Mouse (Mus musculus) hindbrain, postnatal 0 days (tissue): ENCODE data around the gene Raly. TPM values are rescaled to one million over a fixed set of nuclear protein-coding genes. Genes with fewer than 3 reads are reported as not detected.

ENCODE experiments used
- ATAC-seq: fragments of 200-750 bp; cut with Nextera tagmentation; 2 replicates; pipeline ENCODE4 v1.8.0; 2017; ENCODE audit warnings: mild to moderate bottlenecking, moderate TSS enrichment, moderate library complexity
- DNase-seq: peaks from one replicate; pipeline ENCODE4 v3.0.0-alpha.2; 2015; ENCODE audit warnings: low spot score
- H3K27ac ChIP-seq: fragments of 300-500 bp; sonication (generic); 2 replicates; pipeline ENCODE4 v1.5.1; 2014; ENCODE audit warnings: mild to moderate bottlenecking
- H3K27me3 ChIP-seq: fragments of 300-500 bp; sonication (generic); 2 replicates; pipeline ENCODE4 v1.6.1; 2014; ENCODE audit warnings: low read length, mixed read lengths; ENCODE audit not compliant: insufficient read depth
- H3K36me3 ChIP-seq: fragments of 300-500 bp; sonication (generic); 2 replicates; pipeline ENCODE4 v1.6.1; 2014; ENCODE audit warnings: low read length, mixed read lengths; ENCODE audit not compliant: insufficient read depth
- H3K4me1 ChIP-seq: fragments of 300-500 bp; sonication (generic); 2 replicates; pipeline ENCODE4 v1.6.1; 2014; ENCODE audit warnings: antibody characterized with exemption, low read length, mixed read lengths; ENCODE audit not compliant: insufficient read depth
- H3K4me2 ChIP-seq: fragments of 300-500 bp; sonication (generic); 2 replicates; pipeline ENCODE4 v1.6.1; 2014; ENCODE audit warnings: low read depth, mild to moderate bottlenecking, low read length, moderate library complexity, mixed read lengths
- H3K4me3 ChIP-seq: fragments of 300-500 bp; sonication (generic); 2 replicates; pipeline ENCODE4 v1.5.1; 2014; ENCODE audit warnings: low read length
- H3K9ac ChIP-seq: fragments of 300-500 bp; sonication (generic); replicated peaks from 2 replicates; pipeline ENCODE4 v1.6.1; 2014; ENCODE audit warnings: mild to moderate bottlenecking, low read length, moderate library complexity, mixed read lengths
- H3K9me3 ChIP-seq: fragments of 300-500 bp; sonication (generic); 2 replicates; pipeline ENCODE4 v1.6.1; 2016; ENCODE audit warnings: low read length, mixed read lengths
- CTCF ChIP-seq: IDR thresholded peaks from 2 replicates; pipeline ENCODE4 v1.5.1; 2016; ENCODE audit warnings: antibody characterized with exemption, control low read depth, low read depth
- WGBS: fragments of 180-500 bp; shearing (Covaris S2); extraction: QIAGEN DNeasy Blood & Tissue Kit; methylation state at CpG from one replicate; pipeline ENCODE4 v1.1.7; 2014; 5-methylcytosine and 5-hydroxymethylcytosine counted together
- polyA plus RNA-seq: library from polyadenylated mRNA; unstranded; fragments of >200 nt; fragmentation: Nextera tagmentation; extraction: Ambion mirVana; gene quantifications from 2 replicates; pipeline ENCODE4 v1.2.1, GENCODE M21; 2015
- total RNA-seq: library from RNA; depleted of rRNA; stranded (reverse); fragments of >200 nt; gene quantifications from 2 replicates; pipeline ENCODE4 v1.2.3, GENCODE M21; 2014

Raly gene
- total and polyA plus RNA-seq, 2 experiments from 2014 or later, result 25.5 to 180 TPM

DNA sequence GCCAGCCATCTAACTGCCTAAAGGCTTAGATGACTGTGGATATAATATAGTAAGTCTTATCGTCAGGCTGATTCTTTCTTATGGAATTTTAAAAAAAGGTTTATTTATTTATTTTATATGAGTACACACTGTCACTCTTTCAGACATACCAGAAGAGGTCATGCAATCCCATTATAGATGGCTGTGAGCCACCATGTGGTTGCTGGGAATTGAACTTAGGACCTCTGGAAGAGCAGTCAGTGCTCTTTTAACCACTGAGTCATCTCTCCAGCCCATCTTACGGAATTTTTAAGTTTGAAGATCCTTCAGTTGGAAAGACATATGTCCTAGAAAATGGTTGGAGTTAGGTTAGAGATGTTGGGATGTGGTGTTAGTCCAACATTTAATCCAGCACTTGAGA is 22.5 kb downstream of the Raly start:
- H3K4me3 ChIP-seq, result no peak overlapping the region
- DNase-seq (no peak), ATAC-seq (no peak)
- H3K27ac ChIP-seq, result no peak overlapping the region
- H3K4me1 ChIP-seq, result no peaks in the 10 kb centered on the region
- 90% methylated on average over 2 of the region's 2 CpGs for WGBS
- H3K9me3 ChIP-seq, result no peaks in the 10 kb centered on the region
- no peaks in the 10 kb centered on the region for H3K36me3 ChIP-seq
- H3K4me2 ChIP-seq, result no peak overlapping the region
- no peak for TF ChIP-seq CTCF
- no peaks in the 10 kb centered on the region for H3K27me3 ChIP-seq
- no peak overlapping the region for H3K9ac ChIP-seq

DNA sequence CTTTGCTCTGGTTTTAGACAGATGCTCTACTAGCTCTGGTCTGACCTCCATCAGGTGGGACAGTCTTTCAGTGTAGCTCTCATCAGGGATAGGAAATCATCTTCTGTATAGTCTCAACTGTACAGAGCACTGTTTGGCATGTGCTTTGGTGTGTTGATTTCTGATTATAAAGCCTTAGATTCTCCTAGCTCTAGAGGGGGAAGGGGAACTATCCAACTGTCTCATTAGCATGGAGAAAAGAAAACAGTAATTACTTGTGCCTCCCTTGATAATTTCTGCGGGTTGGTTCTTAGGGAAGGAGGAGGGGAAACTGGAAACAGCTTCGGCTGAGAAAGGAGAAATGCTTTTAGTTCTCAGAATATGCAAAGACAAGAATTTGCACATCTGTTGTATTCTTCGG is 26.2 kb downstream of the Raly start:
- ATAC-seq, result no peak; the same call in 1 of the 2 replicates

GRCm38 (mm10) chr2:154817788-154818187 is 26.9 kb downstream of the Raly start:
- DNase-seq (peak; percentile 64), ATAC-seq (no peak)
- 18% methylated on average over 1 of the region's 1 CpGs for WGBS
- Histone ChIP-seq H3K9ac (no peak overlapping the region), H3K4me2 (no peak overlapping the region), H3K27ac (no peak overlapping the region), H3K36me3 (no peaks in the 10 kb centered on the region), H3K9me3 (no peaks in the 10 kb centered on the region), H3K4me3 (no peak overlapping the region), H3K27me3 (no peaks in the 10 kb centered on the region), H3K4me1 (no peaks in the 10 kb centered on the region)
- peak; percentile 74 for TF ChIP-seq CTCF

More for the DNA sequence above, 26.2 kb downstream of the Raly start:
- H3K4me1 ChIP-seq, result no peaks in the 10 kb centered on the region
- H3K4me2 ChIP-seq, result no peak overlapping the region
- peak; percentile 36 for DNase-seq
- TF ChIP-seq CTCF, result no peak
- no peaks in the 10 kb centered on the region for H3K9me3 ChIP-seq
- no peak overlapping the region for H3K9ac ChIP-seq
- no peaks in the 10 kb centered on the region for H3K27me3 ChIP-seq
- no peak overlapping the region for H3K27ac ChIP-seq
- 26% methylated on average over 3 of the region's 3 CpGs for WGBS
- no peaks in the 10 kb centered on the region for H3K36me3 ChIP-seq
- H3K4me3 ChIP-seq, result no peak overlapping the region

GRCm38 (mm10) chr2:154818599-154818998 is 27.7 kb downstream of the Raly start:
- Histone ChIP-seq H3K4me1 (no peaks in the 10 kb centered on the region), H3K27ac (no peak overlapping the region), H3K4me2 (no peak overlapping the region), H3K27me3 (no peaks in the 10 kb centered on the region), H3K9ac (no peak overlapping the region), H3K9me3 (no peaks in the 10 kb centered on the region), H3K36me3 (no peaks in the 10 kb centered on the region), H3K4me3 (no peak overlapping the region)
- ATAC-seq, result no peak
- 82% methylated on average over 1 of the region's 1 CpGs for WGBS
- no peak for DNase-seq
- no peak for TF ChIP-seq CTCF

GRCm38 (mm10) chr2:154820346-154820745 is 29.4 kb downstream of the Raly start:
- no peak for TF ChIP-seq CTCF
- H3K4me2 ChIP-seq, result no peak overlapping the region
- 82% methylated on average over 1 of the region's 1 CpGs for WGBS
- H3K27ac ChIP-seq, result no peak overlapping the region
- DNase-seq, result no peak
- H3K36me3 ChIP-seq, result no peaks in the 10 kb centered on the region
- H3K27me3 ChIP-seq, result no peaks in the 10 kb centered on the region
- H3K9ac ChIP-seq, result no peak overlapping the region
- H3K4me1 ChIP-seq, result no peaks in the 10 kb centered on the region
- no peak for ATAC-seq
- H3K4me3 ChIP-seq, result no peak overlapping the region
- H3K9me3 ChIP-seq, result no peaks in the 10 kb centered on the region

- Histone ChIP-seq H3K9me3 (no peaks in the 10 kb centered on the region), H3K27me3 (no peaks in the 10 kb centered on the region), H3K4me1 (no peaks in the 10 kb centered on the region), H3K4me2 (no peak overlapping the region), H3K36me3 (no peaks in the 10 kb centered on the region), H3K4me3 (no peak overlapping the region), H3K27ac (no peak overlapping the region), H3K9ac (no peak overlapping the region)
- no peak for ATAC-seq
- no peak for DNase-seq
- TF ChIP-seq CTCF, result no peak
- WGBS, result 91% methylated on average over 1 of the region's 1 CpGs
Measured at GRCm38 (mm10) chr2:154826054-154826538, 35.2 kb downstream of the Raly start.

DNA sequence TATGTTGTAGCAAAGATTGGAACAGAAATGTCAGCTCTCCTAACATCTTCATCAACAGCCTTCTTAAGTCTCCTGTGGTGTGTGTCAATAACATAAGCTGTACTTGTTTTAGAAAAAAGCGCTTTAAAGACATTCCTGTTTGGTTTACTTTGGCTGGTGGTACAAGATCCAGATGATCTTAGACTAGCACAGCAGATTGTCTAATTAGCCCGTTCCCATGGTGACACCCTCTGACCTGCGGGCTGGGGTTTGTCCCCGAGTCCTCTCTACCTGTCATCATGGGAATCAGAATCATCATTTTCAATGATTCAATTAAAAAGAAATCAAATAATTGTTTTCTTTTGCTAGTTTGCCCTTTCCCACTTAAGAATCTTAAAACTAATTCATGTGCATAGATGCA is 36.6 kb downstream of the Raly start:
- DNase-seq, result no peak

More for the DNA sequence above, 36.6 kb downstream of the Raly start:
- 65% methylated on average over 4 of the region's 4 CpGs for WGBS
- Histone ChIP-seq H3K27ac (no peak overlapping the region), H3K4me1 (no peaks in the 10 kb centered on the region), H3K27me3 (no peaks in the 10 kb centered on the region), H3K4me3 (no peak overlapping the region), H3K9ac (no peak overlapping the region), H3K4me2 (no peak overlapping the region), H3K9me3 (no peaks in the 10 kb centered on the region), H3K36me3 (no peaks in the 10 kb centered on the region)
- no peak for TF ChIP-seq CTCF
- ATAC-seq, result no peak
